Mouse (Mus musculus): ENCODE data around the gene Vcp. TPM values are rescaled to one million over a fixed set of nuclear protein-coding genes. Genes with fewer than 3 reads are reported as not detected.

The Vcp gene
- polyA plus RNA-seq, 1 experiment: 310 TPM

DNA sequence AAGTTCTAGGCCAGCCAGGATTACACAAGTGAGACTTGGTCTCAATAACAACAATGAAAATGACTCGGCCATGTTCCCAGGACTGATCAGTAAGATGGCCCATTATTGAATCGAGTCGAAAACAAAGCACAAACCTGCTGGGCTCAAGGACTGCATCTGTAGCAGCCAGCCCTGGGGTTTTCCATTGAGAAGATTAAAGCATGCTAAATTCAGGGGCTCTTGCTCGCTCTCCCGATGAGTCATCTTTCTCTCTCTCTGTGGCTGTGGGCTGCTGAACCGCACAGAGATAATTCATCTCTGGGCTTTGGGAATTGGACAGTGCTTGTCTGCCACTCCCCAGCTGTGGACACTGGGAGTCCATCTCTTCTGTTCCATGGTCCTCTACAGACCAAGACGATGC lies 58.9 kb downstream of the Vcp start:
- TF ChIP-seq POLR2A (IDR thresholded peaks at IDR 0.05; ENCODE audit: low read depth, low read length) (no peak), CTCF (IDR thresholded peaks at IDR 0.05; ENCODE audit: borderline replicate concordance, insufficient read depth, low read length) (no peak)
- Histone ChIP-seq H3K4me1 (ENCODE audit: control insufficient read depth, insufficient read depth, low read length) (no peaks in the 10 kb centered on the region), H3K4me3 (ENCODE audit: insufficient read depth, low read length) (no peak overlapping the region), H3K27ac (ENCODE audit: insufficient read depth, low read length) (no peak overlapping the region)

DNA sequence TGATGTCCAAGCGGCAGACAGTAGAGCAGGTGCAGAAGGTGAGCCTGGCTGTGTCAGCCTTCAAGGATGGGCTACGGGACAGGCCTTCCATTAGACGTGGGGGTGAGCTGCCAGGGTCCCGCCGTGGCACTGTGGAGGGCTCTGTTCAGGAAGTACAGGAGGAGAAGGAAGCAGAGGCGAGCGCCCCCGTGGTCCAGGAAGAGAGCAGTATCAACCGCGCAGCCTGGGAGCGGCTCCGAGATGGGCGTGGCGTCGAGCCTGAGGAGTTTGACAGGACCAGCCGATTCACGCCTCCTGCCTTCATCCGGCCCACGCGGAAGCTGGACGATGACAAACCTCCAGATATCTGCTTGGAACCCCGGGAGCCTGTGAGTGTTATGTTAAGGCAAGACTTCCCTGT lies 66.7 kb downstream of the Vcp start:
- Histone ChIP-seq H3K4me1 (ENCODE audit: control insufficient read depth, insufficient read depth, low read length) (no peaks in the 10 kb centered on the region), H3K27ac (ENCODE audit: insufficient read depth, low read length) (no peak overlapping the region), H3K4me3 (ENCODE audit: insufficient read depth, low read length) (no peak overlapping the region)
- TF ChIP-seq POLR2A (IDR thresholded peaks at IDR 0.05; ENCODE audit: low read depth, low read length) (no peak), CTCF (IDR thresholded peaks at IDR 0.05; ENCODE audit: borderline replicate concordance, insufficient read depth, low read length) (no peak)

DNA sequence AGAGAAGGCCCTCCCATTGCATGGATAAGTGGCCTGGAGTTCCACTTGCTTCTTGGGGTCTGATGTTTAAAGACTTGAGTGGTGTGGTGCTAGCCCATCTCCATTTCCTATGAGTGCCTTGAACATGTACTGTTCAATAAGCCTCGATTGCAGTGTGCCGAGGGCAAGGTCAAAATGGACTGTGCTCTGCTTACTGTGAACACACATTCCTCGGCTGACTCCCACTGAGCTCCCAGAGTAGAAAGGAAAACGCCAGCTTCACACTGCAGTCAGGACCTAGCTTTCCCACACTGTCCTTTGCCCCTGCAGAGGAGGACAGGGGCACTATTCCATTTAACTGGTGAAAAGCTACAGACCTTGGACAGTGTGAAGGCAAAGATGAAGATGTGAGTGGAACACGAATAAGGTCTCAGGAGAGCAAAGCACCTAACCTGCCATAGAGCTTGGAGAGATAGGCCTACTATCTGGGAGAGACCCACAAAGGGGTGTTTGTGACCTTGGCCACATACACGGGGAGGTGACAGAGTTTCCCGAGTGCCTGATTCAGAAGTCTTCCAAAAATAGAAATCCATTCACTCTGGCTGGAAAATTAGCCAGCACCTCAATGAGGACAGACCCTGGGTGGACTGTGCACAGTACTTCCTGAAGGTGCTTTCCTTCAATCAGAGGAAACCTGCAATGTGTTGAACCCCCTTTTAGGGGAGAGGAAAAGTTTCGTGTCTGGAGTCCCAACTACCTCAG lies 67.9 kb downstream of the Vcp start:
- Histone ChIP-seq H3K27ac (ENCODE audit: insufficient read depth, low read length) (no peak overlapping the region), H3K4me1 (ENCODE audit: control insufficient read depth, insufficient read depth, low read length) (no peaks in the 10 kb centered on the region), H3K4me3 (ENCODE audit: insufficient read depth, low read length) (no peak overlapping the region)
- TF ChIP-seq CTCF (IDR thresholded peaks at IDR 0.05; ENCODE audit: borderline replicate concordance, insufficient read depth, low read length): no peak
- no peak for TF ChIP-seq POLR2A (IDR thresholded peaks at IDR 0.05; ENCODE audit: low read depth, low read length)

Other genes starting within 250 kb of the Vcp start
- not detected in 2 replicates for gene Ccl19, start 243.9 kb downstream of the Vcp start, polyA plus RNA-seq (2011; ENCODE audit: insufficient read length, low read depth, missing spikeins)
- not detected in 2 replicates for gene Ccl21a, start 226.5 kb downstream of the Vcp start, polyA plus RNA-seq (2011; ENCODE audit: insufficient read length, low read depth, missing spikeins)
- gene Fam205a1, start 146.6 kb downstream of the Vcp start, polyA plus RNA-seq (2011; ENCODE audit: insufficient read length, low read depth, missing spikeins): not detected in 2 replicates
- 0.18 TPM in 1 of 2 replicates, not detected in the other for gene Gm12394, start 143.7 kb downstream of the Vcp start, polyA plus RNA-seq (2011; ENCODE audit: insufficient read length, low read depth, missing spikeins)
- not detected in 2 replicates for gene Fam205c, start 126.3 kb downstream of the Vcp start, polyA plus RNA-seq (2011; ENCODE audit: insufficient read length, low read depth, missing spikeins)
- gene Phf24, start 83.8 kb downstream of the Vcp start, polyA plus RNA-seq (2011; ENCODE audit: insufficient read length, low read depth, missing spikeins): not detected in 2 replicates
- 31.3 and 38.5 TPM in 2 replicates for gene Dnajb5, start 50.7 kb downstream of the Vcp start, polyA plus RNA-seq (2011; ENCODE audit: insufficient read length, low read depth, missing spikeins)
- gene 1700022I11Rik, start 30.9 kb downstream of the Vcp start, polyA plus RNA-seq (2011; ENCODE audit: insufficient read length, low read depth, missing spikeins): not detected in 2 replicates
- gene Fancg, start 10.0 kb upstream of the Vcp start, polyA plus RNA-seq (2011; ENCODE audit: insufficient read length, low read depth, missing spikeins): 7.7 and 9.4 TPM in 2 replicates
- 8.6 and 15.0 TPM in 2 replicates for gene Pigo, start 25.3 kb upstream of the Vcp start, polyA plus RNA-seq (2011; ENCODE audit: insufficient read length, low read depth, missing spikeins)
- 91.7 and 107 TPM in 2 replicates for gene Stoml2, start 31.2 kb upstream of the Vcp start, polyA plus RNA-seq (2011; ENCODE audit: insufficient read length, low read depth, missing spikeins)
- gene Fam214b, start 45.7 kb upstream of the Vcp start, polyA plus RNA-seq (2011; ENCODE audit: insufficient read length, low read depth, missing spikeins): 26.7 and 50.0 TPM in 2 replicates
- 2.9 and 4.5 TPM in 2 replicates for gene Unc13b, start 58.4 kb upstream of the Vcp start, polyA plus RNA-seq (2011; ENCODE audit: insufficient read length, low read depth, missing spikeins)